Mouse (Mus musculus) lung, postnatal 0 days (tissue): Measurements from ENCODE around the gene Rtcb. TPM values are rescaled to one million over a fixed set of nuclear protein-coding genes. Genes with fewer than 3 reads are reported as not detected.

ENCODE experiments used
- ATAC-seq: fragments of 200-750 bp; cut with Nextera tagmentation; 2 replicates; pipeline ENCODE4 v1.8.0; 2017; ENCODE audit warnings: moderate library complexity
- DNase-seq: peaks from one replicate; pipeline ENCODE4 v3.0.0-alpha.2; 2016; ENCODE audit warnings: low spot score
- H3K27ac ChIP-seq: fragments of 300-500 bp; sonication (generic); 2 replicates; pipeline ENCODE4 v1.5.1; 2014; ENCODE audit warnings: antibody characterized with exemption, mild to moderate bottlenecking, low read length, mixed read lengths
- H3K27me3 ChIP-seq: fragments of 300-500 bp; sonication (generic); replicated peaks from 2 replicates; pipeline ENCODE4 v1.6.1; 2014; ENCODE audit warnings: low read length, mixed read lengths; ENCODE audit not compliant: insufficient read depth
- H3K36me3 ChIP-seq: fragments of 300-500 bp; sonication (generic); 2 replicates; pipeline ENCODE4 v1.6.1; 2014; ENCODE audit warnings: low read length, mixed read lengths; ENCODE audit not compliant: insufficient read depth
- H3K4me1 ChIP-seq: fragments of 300-500 bp; sonication (generic); 2 replicates; pipeline ENCODE4 v1.6.1; 2014; ENCODE audit warnings: antibody characterized with exemption, low read depth, low read length, mixed read lengths; ENCODE audit not compliant: insufficient read depth
- H3K4me2 ChIP-seq: fragments of 300-500 bp; sonication (generic); replicated peaks from 2 replicates; pipeline ENCODE4 v1.6.1; 2014; ENCODE audit warnings: low read depth, mild to moderate bottlenecking, low read length, moderate library complexity, mixed read lengths
- H3K4me3 ChIP-seq: fragments of 300-500 bp; sonication (generic); 2 replicates; pipeline ENCODE4 v1.5.1; 2014; ENCODE audit warnings: low read depth, low read length
- H3K9ac ChIP-seq: fragments of 300-500 bp; sonication (generic); replicated peaks from 2 replicates; pipeline ENCODE4 v1.6.1; 2014; ENCODE audit warnings: low read depth, mild to moderate bottlenecking
- H3K9me3 ChIP-seq: fragments of 300-500 bp; sonication (generic); 2 replicates; pipeline ENCODE4 v1.6.1; 2016; ENCODE audit warnings: low read length, mixed read lengths
- CTCF ChIP-seq: IDR thresholded peaks from 2 replicates; pipeline ENCODE4 v1.5.1; 2016; ENCODE audit warnings: antibody characterized with exemption, mild to moderate bottlenecking
- EP300 ChIP-seq: IDR thresholded peaks from 2 replicates; pipeline ENCODE4 v1.6.1; 2016; ENCODE audit warnings: antibody characterized with exemption, mild to moderate bottlenecking, control low read depth
- WGBS: fragments of 180-500 bp; shearing (Covaris S2); extraction: QIAGEN DNeasy Blood & Tissue Kit; methylation state at CpG from one replicate; pipeline ENCODE4 v1.1.7; 2014; 5-methylcytosine and 5-hydroxymethylcytosine counted together
- polyA plus RNA-seq: library from polyadenylated mRNA; unstranded; fragments of >200 nt; fragmentation: Nextera tagmentation; extraction: Ambion mirVana; gene quantifications from 2 replicates; pipeline ENCODE4 v1.2.1, GENCODE M21; 2015

Gene Rtcb
- polyA plus RNA-seq, 1 experiment from 2014 or later = 100 TPM

- H3K27ac ChIP-seq = no peak overlapping the region
- H3K4me1 ChIP-seq = no peaks in the 10 kb centered on the region; the same call in 1 of the 2 replicates
- H3K36me3 ChIP-seq = no peaks in the 10 kb centered on the region
- DNase-seq = peak; percentile 77
- H3K27me3 ChIP-seq = peaks cover 5% of the 10 kb centered on the region; the same call in 1 of the 2 replicates
- no peaks in the 10 kb centered on the region for H3K9me3 ChIP-seq
- WGBS = 5% methylated on average over 61 of the region's 63 CpGs
- ATAC-seq = peak; percentile 85
- no peak overlapping the region for H3K9ac ChIP-seq
- TF ChIP-seq CTCF (peak; percentile 66), EP300 (no peak)
- H3K4me2 ChIP-seq = peak overlapping the region; percentile 95
- H3K4me3 ChIP-seq = peak overlapping the region; percentile 49
These were observed 29.0 kb downstream of the Rtcb start for GRCm38 (mm10) chr10:85928499-85929207.

GRCm38 (mm10) chr10:85927676-85928445 is 29.8 kb downstream of the Rtcb start, which contains the start of gene Ascl4:
TSS of gene Ascl4 (plus strand) at chr10:85927681.
- Histone ChIP-seq H3K27me3 (peaks cover 5% of the 10 kb centered on the region; the same call in 1 of the 2 replicates), H3K9ac (no peak within 1 kb of the TSS), H3K4me2 (peak within 1 kb of the TSS; percentile 95), H3K4me1 (no peaks in the 10 kb centered on the region; the same call in 1 of the 2 replicates), H3K4me3 (peak within 1 kb of the TSS; percentile 49), H3K36me3 (no peaks in the 10 kb centered on the region), H3K27ac (no peak within 1 kb of the TSS), H3K9me3 (no peaks in the 10 kb centered on the region)
- ATAC-seq (no peak; the same call in 1 of the 2 replicates), DNase-seq (peak; percentile 22)
- peak; percentile 7; the same call in 1 of the 2 replicates for TF ChIP-seq CTCF
- no peak for TF ChIP-seq EP300
- under 1% methylated on average over 23 of the region's 23 CpGs for WGBS

GRCm38 (mm10) chr10:85916498-85917309 is 40.9 kb downstream of the Rtcb start, which contains the start of gene Prdm4:
TSS of gene Prdm4 (minus strand) at chr10:85917142.
- WGBS = under 1% methylated on average over 56 of the region's 90 CpGs

More at GRCm38 (mm10) chr10:85916498-85917309, 40.9 kb downstream of the Rtcb start, which contains the start of gene Prdm4:
- peak within 1 kb of the TSS; percentile 92 for H3K27ac ChIP-seq
- peaks cover 12% of the 10 kb centered on the region; the same call in 1 of the 2 replicates for H3K36me3 ChIP-seq
- peak within 1 kb of the TSS; percentile 92 for H3K4me3 ChIP-seq
- H3K9ac ChIP-seq = peak within 1 kb of the TSS; percentile 83
- no peaks in the 10 kb centered on the region for H3K27me3 ChIP-seq
- TF ChIP-seq CTCF (peak; percentile 61), EP300 (no peak)
- H3K9me3 ChIP-seq = no peaks in the 10 kb centered on the region
- DNase-seq (peak; percentile 99), ATAC-seq (peak; percentile 99)
- peak within 1 kb of the TSS; percentile 83 for H3K4me2 ChIP-seq
- no peaks in the 10 kb centered on the region for H3K4me1 ChIP-seq

Other genes starting within 250 kb of the Rtcb start
- 34.0 and 37.0 TPM in 2 replicates for gene Pwp1, start 128.3 kb downstream of the Rtcb start, polyA plus RNA-seq
- 6.5 and 6.7 TPM in 2 replicates for gene Prdm4, start 40.7 kb downstream of the Rtcb start, polyA plus RNA-seq
- 0.06 and 0.27 TPM in 2 replicates for gene Ascl4, start 30.1 kb downstream of the Rtcb start, polyA plus RNA-seq
- 0.14 and 0.15 TPM in 2 replicates for gene Bpifc, start 54.1 kb upstream of the Rtcb start, polyA plus RNA-seq
- 20.2 and 22.3 TPM in 2 replicates for gene Fbxo7, start 64.1 kb upstream of the Rtcb start, polyA plus RNA-seq